Mouse (Mus musculus) urinary bladder, adult 18-20 months (tissue): ENCODE results near the gene Arl2.
"Not testable (repeated sequence)": the region's sequence is repeated elsewhere in the genome, so short reads cannot be mapped to it uniquely, and the experiment has no call there.

Experiments
- DNase-seq, 2 experiments: peaks; one replicate each; pipeline ENCODE4 v3.0.0; 2022; ENCODE audit warnings: low spot score in 2 of 2, mixed read lengths in 2 of 2

Arl2 gene

DNA sequence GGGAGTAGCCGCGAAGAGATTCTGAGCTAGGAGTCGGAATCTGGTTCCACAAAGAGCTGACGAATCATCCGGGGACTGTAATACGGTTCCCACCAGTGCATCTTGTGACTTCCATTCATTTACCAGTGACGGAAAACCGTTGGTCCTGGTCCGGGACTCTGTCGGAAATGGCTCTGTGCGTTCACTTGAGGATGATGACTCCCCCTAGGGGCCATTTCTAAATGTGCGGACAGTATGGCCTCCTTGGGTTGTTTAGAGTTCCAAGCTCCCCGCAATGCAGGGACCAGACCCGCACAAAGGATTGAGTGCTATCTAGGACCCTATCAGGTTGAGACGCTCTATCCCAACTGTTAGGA lies at the start of gene Arl2:
Arl2 (minus strand) TSS at position 155 of the 356 bp plus-strand sequence.
- peak in 1 of 2 experiments; percentile 57 for DNase-seq

DNA sequence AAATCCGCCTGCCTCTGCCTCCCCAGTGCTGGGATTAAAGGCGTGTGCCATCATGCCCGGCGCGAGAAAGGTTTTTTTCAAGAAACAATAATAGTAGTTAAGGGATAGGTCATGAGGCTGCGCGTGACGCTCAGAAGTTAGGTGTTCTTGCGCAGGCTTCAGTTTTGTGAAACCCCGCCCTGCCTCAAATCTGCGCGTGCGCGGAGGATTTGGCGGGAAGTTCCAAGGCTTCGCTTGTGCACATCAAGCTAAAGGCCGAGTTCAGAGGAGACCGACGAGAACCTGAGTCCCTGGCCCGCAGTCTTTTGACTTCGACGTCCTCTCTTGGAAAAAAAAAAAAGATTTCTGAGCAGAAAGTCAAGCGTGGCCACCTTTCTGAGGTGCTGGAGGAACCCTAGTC lies 42.8 kb upstream of the Arl2 start, which contains the start of gene Majin:
Majin (plus strand) TSS at position 258 of the 400 bp plus-strand sequence.
- DNase-seq: no peak

DNA sequence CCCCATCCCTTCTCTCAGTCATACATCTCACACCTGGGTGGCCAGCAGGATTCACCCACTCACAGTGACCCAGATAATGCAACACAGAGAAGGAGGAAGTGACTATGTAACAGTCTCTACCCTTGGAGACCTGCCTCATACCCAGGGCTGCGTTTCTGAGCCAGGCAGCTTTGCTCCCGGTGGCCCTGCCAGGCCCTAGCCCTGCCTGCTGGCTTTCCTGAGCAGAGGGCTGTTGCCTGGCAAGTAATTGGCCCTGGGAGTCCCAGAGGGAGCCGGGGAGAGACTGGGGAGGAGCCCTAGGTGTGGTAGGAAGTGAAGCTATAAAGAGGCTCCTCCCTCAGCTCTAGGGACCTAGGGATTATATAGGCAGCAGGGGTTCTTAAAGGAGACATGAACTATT lies 41.2 kb upstream of the Arl2 start:
- DNase-seq: no peak

DNA sequence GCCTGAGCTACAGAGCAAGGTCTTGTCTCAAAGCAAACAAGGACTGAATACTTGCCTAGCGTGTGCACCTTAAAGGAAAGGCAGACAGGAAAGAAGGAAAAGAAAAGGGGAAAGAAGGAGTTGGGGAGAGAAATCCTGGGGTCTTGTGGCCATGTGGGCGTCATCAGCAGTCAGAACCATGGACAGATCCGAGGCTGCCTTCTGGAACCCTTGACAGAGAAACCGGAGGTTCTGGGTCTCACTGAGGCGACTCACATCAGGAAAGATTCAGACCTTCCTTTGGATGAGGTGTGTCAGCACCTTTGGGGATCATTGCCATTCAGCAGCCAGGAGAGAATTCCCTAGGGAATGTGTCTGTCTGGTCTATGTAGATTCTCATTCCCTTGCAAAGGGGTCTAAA lies 40.3 kb upstream of the Arl2 start:
- DNase-seq: no peak

DNA sequence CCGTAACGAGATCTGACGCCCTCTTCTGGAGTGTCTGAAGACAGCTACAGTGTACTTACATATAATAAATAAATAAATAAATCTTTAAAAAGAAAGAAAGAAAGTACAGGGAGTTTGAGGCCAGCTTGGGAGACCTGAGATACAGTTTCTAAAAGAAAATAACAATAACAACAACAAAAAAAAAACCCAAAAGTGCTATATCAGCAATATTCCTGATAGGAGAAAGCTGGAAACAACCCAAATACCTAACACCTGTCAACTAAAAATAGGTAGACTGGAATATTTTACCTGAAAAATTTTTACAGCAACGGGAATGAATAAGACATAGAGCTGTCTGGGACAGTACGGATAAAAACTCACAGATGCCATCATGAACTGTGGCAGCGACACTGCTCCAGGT lies 37.4 kb upstream of the Arl2 start:
- no peak for DNase-seq

DNA sequence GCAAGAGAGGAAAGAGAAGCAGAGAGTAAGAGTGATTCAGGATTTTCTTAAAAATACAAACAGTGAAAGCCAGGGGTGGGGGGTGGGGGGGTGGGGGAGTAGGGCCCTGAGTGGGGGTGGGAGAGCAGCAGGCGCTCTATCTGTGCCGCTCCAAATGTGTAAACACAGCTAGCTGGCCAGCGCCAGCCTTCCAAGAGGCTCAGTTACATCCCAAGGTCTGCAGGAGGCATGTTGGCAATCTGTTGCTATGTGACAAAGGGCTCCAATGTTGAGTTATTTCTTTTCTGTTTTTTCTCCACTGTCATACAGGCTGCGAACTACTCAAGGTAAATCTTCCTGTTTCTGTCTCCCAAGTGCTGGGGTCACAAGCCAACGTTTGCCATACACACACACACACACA lies 33.4 kb upstream of the Arl2 start:
- no peak for DNase-seq

DNA sequence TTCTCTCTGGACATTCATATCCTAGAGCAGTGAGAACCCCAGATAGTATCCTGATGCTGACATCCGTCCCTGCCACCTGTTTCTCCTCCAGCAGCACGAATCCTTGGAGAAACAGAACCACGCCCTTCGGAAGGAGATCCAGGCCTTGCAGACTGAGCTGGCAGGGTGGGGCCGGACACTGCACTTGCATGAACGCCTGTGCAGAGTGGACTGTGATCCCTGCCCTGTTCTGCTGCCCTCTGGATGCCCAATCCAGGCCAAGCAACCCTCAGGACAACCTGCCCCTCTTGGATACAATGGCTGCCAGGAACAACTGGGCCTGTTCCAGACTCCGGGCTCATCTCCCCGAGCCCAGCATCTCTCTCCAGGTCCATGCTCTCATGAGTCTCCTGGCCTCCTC lies 29.9 kb upstream of the Arl2 start:
- DNase-seq: peak in 1 of 2 experiments; percentile 22

DNA sequence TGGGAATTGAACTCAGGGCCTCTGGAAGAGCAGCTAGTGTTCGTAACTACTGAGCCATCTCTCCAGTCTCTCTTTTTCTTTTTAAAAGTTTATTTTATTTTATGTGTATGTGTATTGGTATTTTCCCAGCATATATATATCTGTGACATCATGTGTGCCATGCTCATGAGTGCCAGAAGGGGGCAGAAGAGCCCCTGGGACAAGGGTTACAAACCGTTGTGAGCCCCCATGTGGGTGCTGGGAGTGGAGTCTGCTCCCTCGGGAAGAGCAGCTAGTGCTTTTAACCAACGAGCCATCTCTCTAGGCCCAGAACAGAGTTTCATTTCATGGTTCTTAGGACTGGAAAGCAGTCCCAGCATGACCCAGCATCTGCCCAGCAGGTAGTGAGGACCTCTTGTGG lies 25.4 kb upstream of the Arl2 start:
- no peak for DNase-seq

DNA sequence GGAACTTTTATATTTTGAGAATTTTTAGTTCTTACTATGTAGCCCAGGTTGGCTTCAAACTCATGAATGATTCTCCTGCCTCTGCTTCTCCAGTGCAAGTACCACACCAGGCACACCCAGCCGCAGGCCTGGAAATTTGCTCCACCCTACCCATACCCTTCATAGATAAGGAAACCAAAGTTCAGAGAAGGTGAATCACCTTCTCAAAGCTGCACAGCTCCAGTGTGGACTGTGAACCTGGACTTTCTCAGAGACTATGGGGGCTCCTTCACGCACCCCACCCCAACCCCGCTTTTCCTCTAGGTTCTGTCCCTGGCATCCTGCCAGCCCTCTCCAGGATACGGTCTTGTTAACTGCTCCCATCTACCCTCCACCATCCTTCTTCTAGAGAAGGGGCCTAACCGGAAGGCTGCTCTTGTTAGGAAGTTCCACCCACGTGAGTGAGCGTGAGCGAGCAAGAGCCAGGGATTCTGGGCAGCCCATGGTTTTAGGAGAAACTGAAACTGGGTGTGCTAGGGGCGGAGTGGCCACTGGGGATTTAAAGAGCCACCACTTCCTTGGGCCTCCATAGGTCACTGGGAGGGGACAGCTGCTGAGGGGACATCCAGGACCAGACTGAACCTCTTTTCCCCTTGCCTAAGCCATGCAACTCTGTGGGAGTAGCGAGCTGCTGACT lies 22.7 kb upstream of the Arl2 start:
- DNase-seq: peak in 1 of 2 experiments; percentile 43

DNA sequence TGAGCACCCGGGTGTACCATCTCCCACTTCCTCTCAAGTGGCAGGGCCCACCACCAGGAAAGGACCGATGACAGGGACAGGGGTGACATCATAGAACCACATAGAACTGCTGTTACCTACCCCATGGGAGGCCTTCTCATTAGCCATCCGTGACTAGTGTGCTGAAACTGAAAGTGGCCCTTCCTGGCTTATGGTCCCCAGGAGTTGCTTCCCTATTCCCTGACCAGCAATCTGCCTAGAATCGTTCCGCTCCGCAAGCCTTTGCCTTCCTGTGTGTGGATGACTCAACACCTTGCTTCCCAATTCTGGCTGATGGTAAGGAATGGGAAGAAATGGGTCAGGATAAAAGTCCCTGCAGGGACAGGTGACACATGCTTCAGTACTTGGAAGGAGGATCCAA lies 15.9 kb upstream of the Arl2 start:
- DNase-seq: no peak

DNA sequence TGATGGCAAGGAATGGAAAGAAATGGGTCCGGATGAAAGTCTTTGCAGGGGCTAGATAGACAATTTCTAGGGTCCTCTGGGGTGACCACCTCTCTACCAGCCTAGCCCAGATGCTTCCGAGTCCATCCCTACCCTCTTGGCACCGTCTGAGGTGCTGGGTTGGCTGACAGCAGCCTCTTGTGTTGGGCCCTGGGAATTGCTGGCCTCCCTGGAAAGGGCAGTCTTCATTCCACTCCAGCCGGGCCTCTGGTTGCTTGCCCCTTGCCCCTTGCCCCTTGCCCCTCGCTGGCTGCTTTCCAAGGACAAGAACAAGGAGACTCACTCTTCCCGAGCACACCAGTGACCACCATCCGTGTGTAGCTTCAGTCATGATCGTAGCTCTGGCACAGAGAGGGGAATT lies 15.0 kb upstream of the Arl2 start:
- DNase-seq: no peak

DNA sequence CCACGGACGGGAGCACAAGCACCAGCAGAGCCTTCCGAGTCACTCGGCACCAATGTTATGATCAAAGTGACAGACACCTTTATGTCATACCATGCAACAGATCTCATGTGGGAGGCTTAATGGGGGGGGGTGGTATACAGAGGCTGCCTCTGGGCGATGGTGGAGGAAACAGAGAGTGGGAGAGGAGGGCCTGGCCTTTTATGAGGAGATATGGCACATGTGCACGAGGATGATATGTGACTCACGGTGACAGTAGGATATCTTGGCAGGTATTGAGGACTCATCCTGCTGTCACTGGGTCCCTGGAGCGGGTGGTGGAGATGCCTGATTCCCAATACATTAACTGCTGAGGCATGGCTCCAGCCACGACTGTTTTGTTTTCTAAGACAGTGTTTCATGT lies 13.8 kb upstream of the Arl2 start:
- no peak for DNase-seq

DNA sequence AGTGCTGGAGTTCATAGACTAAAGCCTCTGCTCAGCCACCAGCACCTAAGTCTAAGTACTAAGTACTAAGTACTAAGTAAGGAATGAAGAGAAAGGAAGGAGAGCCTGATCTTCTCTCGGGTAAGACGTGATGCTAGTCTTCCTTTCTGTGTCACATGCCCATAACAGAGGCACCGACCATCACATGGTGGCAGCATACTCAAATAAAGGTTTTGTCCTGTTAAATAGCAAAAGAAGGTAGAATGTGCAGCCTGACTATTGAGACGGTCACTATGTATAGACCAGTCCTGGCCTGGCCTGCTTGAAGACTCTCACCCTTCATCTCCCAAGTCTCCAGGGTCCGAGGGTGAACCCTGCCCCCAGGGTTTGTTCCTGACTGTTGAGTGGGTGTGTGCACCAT lies 3.5 kb upstream of the Arl2 start:
- no peak for DNase-seq

DNA sequence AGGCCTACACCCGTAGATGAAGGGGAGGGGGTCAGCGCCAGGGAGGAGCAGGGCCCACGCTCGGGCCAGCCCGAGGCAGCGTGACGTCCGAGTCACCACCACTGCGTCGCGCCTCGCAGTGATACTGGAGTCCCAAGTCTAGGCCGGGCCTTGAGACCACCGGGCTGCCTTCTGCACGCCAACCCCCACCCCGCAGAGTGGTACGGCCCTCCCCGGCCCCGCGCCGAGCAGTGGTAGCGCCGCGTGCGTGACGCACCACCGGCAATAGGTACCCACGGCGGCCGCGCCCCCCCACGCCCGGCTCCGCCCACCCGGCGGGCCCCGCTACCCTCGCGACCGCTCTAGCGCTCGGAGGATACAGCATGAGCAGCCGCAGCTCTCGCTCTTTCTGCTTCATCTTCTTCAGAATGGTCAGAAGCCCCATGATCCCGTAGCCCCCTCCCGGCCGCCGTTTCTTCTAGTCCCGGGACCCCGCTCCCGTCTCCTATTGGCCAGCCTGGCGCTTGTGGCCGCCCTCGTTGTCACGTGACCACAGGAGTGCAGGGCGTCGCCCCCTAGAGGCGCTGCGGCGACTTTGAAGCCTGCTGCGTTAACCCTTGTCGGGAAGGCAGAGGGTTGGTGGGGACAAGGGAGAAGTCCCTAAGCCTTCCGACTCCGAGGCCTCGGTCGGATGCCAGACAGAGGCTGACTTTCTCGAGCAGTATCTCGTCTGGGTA lies 512 bp downstream of the Arl2 start, which contains the start of gene Batf2:
Batf2 (plus strand) TSS at position 306 of the 716 bp plus-strand sequence.
- peak; percentile 80 to 89 for DNase-seq

DNA sequence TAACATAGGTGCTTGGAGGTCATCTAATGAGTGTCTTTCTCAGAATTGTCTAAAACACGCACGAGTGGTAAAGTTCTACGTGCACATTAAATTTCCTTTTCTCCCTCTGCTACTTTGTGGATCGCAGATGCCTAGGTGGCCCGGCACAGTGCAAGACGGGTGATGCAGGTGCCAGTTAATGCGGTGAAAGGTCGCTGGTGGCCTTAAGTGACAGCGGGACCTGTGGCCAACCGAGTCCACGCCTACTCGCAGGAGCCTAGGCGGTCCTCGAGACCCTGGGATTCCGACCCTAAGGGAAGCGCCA lies 1.0 kb downstream of the Arl2 start:
- DNase-seq: peak in 1 of 2 experiments; percentile 18

DNA sequence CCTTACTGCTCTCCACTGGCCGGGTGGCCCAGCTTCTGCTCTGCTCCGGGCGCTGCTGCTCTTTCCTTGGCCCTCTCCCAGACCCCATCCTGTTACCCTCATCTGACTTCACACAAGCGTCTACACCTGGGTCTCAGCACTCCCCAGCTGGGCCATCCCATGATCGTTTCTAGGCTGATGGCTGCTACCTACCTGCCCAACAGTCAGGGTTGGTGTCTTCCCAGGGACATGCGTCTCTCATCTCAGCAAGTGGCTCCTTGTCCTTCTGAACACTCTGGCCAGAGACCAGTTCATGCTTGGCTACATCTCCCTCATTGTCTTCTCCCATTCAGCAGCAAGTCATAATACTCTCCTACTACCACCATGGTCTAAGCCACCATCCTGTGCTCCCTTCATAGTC lies 1.6 kb downstream of the Arl2 start:
- no peak for DNase-seq

DNA sequence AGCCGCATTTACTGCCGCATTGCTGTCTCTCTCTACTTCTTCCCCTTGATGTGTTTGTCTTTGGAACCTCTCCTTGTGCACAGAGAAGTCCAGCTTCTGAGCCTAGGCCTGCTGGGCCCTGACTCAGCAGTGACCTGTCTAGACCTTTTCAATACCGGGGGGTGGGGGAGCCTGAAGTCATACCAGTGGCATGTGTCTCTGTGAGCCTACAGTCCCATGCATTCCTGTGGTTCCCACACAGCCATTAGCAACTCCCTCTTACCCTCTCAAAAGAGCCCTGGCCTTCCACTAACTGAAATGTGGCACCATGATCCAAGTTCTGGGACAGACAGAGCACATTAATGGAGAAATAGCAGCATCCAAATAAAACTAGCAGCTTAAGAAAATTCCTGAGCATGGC lies 5.0 kb downstream of the Arl2 start:
- no peak for DNase-seq

DNA sequence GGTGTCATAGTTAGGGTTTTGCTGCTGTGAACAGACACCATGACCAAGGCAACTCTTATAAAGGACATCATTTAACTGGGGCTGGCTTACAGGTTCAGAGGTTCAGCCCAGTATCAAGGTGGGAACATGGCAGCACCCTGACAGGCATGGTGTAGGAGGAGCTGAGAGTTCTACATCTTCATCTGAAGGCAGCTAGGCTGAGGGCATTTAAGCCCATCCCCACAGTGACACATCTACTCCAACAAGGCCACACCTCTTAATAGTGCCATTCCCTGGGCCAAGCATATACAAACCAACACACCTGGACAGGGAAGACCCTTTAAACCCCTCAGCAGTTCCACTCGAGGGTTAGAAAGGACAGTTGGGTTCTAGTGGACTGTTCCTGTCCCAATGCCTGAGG lies 8.2 kb downstream of the Arl2 start:
- not testable (repeated sequence) for DNase-seq

DNA sequence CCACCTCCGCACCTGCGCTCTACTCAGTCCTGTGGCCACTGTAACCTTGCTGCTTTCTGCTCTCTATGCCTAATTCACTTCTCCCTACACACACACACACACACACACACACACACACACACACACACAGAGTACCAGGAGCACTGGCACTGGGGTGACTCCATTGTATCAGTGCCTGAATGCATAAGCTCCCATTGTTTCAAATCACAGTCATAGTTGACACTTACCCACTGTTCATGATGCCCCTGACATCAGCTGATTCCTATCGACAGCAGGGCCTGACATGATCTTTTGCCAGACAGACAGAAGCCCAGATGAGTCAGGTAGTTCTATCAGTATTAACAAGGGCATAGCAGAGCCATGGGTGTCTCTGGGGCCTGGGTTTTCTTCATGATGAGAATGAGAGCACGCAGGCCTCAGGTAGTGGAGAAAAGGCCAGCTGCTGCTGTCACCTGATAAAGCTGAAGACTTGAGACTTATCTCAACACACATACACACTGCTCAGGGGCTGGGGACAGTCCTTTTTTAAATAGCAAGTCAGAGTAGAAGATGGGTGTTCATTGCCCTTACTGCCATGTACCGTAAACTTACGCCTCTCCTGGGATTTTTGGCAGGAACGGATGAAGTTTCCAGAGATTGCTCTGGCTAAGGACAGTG lies 9.0 kb downstream of the Arl2 start:
- DNase-seq: no peak

DNA sequence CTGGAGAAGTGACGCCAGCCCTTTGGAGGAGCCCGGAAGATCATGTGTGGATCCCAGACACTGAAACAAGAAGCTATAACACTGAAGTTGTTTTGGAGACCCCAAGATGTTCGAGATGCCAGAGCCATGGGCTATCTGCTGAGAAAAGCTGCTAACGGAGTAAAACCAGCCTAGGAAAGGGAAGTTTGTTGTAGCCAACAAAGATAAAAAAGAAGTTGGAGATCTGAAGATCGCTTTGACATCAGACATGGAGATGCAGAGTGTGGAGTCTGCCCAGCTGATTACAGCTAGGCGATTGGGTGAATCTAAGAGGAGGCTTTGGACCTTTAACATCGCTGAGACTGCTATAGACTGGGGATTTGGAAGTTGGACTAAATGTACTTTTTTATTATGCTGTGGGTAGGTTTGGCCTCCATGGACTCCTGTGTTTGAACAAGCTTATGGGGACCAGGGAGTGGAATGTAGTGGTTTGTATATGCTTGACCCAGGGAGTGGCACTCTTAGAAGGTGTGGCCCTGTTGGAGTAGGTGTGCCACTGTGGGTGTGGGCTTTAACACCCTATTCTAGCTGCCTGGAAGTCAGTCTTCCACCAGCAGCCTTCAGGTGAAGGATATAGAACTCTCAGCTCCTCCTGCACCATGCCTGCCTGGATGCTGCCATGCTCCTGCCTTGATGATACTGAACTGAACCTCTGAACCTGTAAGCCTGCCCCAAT lies 10.8 kb downstream of the Arl2 start:
- not testable (repeated sequence) for DNase-seq

DNA sequence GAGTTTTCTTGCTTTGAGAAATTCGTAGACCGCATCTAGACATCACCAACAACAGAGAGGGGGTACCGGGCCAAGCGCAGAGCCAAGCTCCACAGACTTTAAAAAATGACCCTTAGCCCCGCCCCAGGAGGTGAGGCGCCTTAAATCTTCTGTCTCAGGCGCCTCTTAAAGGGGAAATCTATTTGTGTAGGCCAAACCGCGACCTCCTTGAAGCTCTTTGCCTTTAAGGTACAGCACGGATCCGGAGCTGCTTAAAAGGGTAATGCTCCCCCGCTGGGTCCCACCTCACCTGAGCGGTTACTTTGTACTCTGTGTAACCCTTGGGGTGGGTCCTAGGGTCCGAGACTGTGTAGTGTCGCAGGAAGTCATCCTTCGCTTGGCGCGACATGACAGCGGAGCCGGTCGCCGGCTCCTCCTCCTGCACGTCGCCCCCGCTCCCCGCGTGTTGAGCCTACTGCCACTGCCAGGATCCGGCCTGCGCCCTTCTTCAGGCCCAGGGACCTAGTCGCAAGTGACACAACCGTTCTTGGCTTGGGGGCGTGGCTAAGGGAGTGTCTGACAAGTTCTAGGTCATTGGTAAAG lies 13.5 kb downstream of the Arl2 start, which contains the start of gene Snx15:
Snx15 (minus strand) TSS at position 545 of the 582 bp plus-strand sequence.
- peak; percentile 92 to 93 for DNase-seq
